Mouse (Mus musculus) C2C12 (cell line): ENCODE data around the gene Dnah8. TPM values are rescaled to one million over a fixed set of nuclear protein-coding genes. Genes with fewer than 3 reads are reported as not detected.

Experiments
- H3K27me3 ChIP-seq: one replicate; pipeline ENCODE4 v1.6.1; 2011; ENCODE audit not compliant: control insufficient read depth, insufficient read depth, insufficient read length
- H3K36me3 ChIP-seq: one replicate; pipeline ENCODE4 v1.6.1; 2011; ENCODE audit not compliant: control insufficient read depth, insufficient read depth
- H3K4me3 ChIP-seq: one replicate; pipeline ENCODE4 v1.5.1; 2011; ENCODE audit warnings: mild to moderate bottlenecking, control low read depth; ENCODE audit not compliant: poor library complexity, insufficient read depth, severe bottlenecking
- H3K79me2 ChIP-seq: one replicate; pipeline ENCODE4 v1.6.1; 2011; ENCODE audit not compliant: control insufficient read depth, insufficient read depth
- H3K79me3 ChIP-seq: one replicate; pipeline ENCODE4 v1.6.1; 2011; ENCODE audit warnings: low read depth, control low read depth
- H3ac ChIP-seq: one replicate; pipeline ENCODE3; 2011; ENCODE audit warnings: low read depth; ENCODE audit not compliant: control insufficient read depth, insufficient read length
- CEBPB ChIP-seq: IDR thresholded peaks from one replicate; pipeline ENCODE4 v1.6.1; 2011; ENCODE audit warnings: low read depth, mild to moderate bottlenecking, control low read depth, moderate library complexity
- CTCF ChIP-seq: IDR thresholded peaks from one replicate; pipeline ENCODE4 v1.5.1; 2011; ENCODE audit not compliant: control insufficient read depth, insufficient read depth, insufficient read length
- FOSL1 ChIP-seq: IDR thresholded peaks from one replicate; pipeline ENCODE4 v1.8.0; 2011; ENCODE audit warnings: mild to moderate bottlenecking, low read length; ENCODE audit not compliant: poor library complexity, insufficient read depth, severe bottlenecking
- MAX ChIP-seq: IDR thresholded peaks from one replicate; pipeline ENCODE4 v1.6.1; 2011; ENCODE audit warnings: mild to moderate bottlenecking, control low read depth
- MYOD1 ChIP-seq: IDR thresholded peaks from one replicate; pipeline ENCODE4 v1.6.1; 2011; ENCODE audit warnings: low read depth; ENCODE audit not compliant: control insufficient read depth, insufficient read length
- MYOG ChIP-seq: IDR thresholded peaks from one replicate; pipeline ENCODE4 v1.6.1; 2011; ENCODE audit not compliant: control insufficient read depth, insufficient read length; ENCODE audit errors: extremely low read depth
- USF1 ChIP-seq: IDR thresholded peaks from one replicate; pipeline ENCODE4 v1.6.1; 2011; ENCODE audit warnings: low read depth, mild to moderate bottlenecking, control low read depth, moderate library complexity
- polyA plus RNA-seq: library from polyadenylated mRNA; unstranded; fragments of >200 nt; fragmentation: generic; extraction: Trizol; gene quantifications from one replicate; pipeline ENCODE4 v1.2.1, GENCODE M21; 2012; ENCODE audit warnings: missing spikeins

Gene Dnah8
- polyA plus RNA-seq, 1 experiment, result 0.32 TPM

GRCm38 (mm10) chr17:30606634-30607081, 17.5 kb upstream of the Dnah8 start:
- Histone ChIP-seq H3K27me3 (no peaks in the 10 kb centered on the region), H3K36me3 (peaks cover 37% of the 10 kb centered on the region), H3K79me2 (peaks cover 83% of the 10 kb centered on the region), H3ac (no peak overlapping the region), H3K4me3 (no peak overlapping the region), H3K79me3 (peaks cover 51% of the 10 kb centered on the region)
- TF ChIP-seq MYOG (no peak), USF1 (no peak), MYOD1 (no peak), MAX (no peak), CTCF (no peak), FOSL1 (no peak), CEBPB (no peak)

GRCm38 (mm10) chr17:30607330-30607729, 16.8 kb upstream of the Dnah8 start:
- no peak for TF ChIP-seq CTCF
- Histone ChIP-seq H3K79me3 (peaks cover 53% of the 10 kb centered on the region), H3ac (no peak overlapping the region), H3K27me3 (no peaks in the 10 kb centered on the region), H3K4me3 (no peak overlapping the region), H3K36me3 (peaks cover 30% of the 10 kb centered on the region), H3K79me2 (peaks cover 83% of the 10 kb centered on the region)

GRCm38 (mm10) chr17:30607909-30608495, 16.2 kb upstream of the Dnah8 start:
- TF ChIP-seq USF1 (no peak), FOSL1 (no peak), CEBPB (no peak), MYOD1 (no peak), MYOG (no peak)
- peaks cover 53% of the 10 kb centered on the region for H3K79me3 ChIP-seq
- peaks cover 24% of the 10 kb centered on the region for H3K36me3 ChIP-seq
- peaks cover 83% of the 10 kb centered on the region for H3K79me2 ChIP-seq
- H3K4me3 ChIP-seq, result no peak overlapping the region
- H3ac ChIP-seq, result no peak overlapping the region
- H3K27me3 ChIP-seq, result no peaks in the 10 kb centered on the region

GRCm38 (mm10) chr17:30609305-30609979, 14.7 kb upstream of the Dnah8 start:
- TF ChIP-seq MAX (peak; percentile 11), USF1 (peak; percentile 91), FOSL1 (no peak)
- Histone ChIP-seq H3K4me3 (no peak overlapping the region), H3K36me3 (peaks cover 9% of the 10 kb centered on the region), H3K79me2 (peaks cover 77% of the 10 kb centered on the region), H3K27me3 (no peaks in the 10 kb centered on the region), H3K79me3 (peaks cover 51% of the 10 kb centered on the region), H3ac (no peak overlapping the region)

- Histone ChIP-seq H3ac (no peak overlapping the region), H3K79me2 (peaks cover 72% of the 10 kb centered on the region), H3K79me3 (peaks cover 46% of the 10 kb centered on the region), H3K27me3 (no peaks in the 10 kb centered on the region), H3K4me3 (no peak overlapping the region), H3K36me3 (peaks cover 9% of the 10 kb centered on the region)
- TF ChIP-seq FOSL1 (no peak), MYOG (no peak), MAX (no peak), USF1 (no peak), MYOD1 (no peak), CTCF (no peak), CEBPB (no peak)
Measured at GRCm38 (mm10) chr17:30609980-30610307, 14.2 kb upstream of the Dnah8 start.

- Histone ChIP-seq H3K79me3 (peaks cover 44% of the 10 kb centered on the region), H3K36me3 (peaks cover 9% of the 10 kb centered on the region), H3K4me3 (no peak overlapping the region), H3ac (no peak overlapping the region), H3K27me3 (no peaks in the 10 kb centered on the region), H3K79me2 (peaks cover 64% of the 10 kb centered on the region)
- TF ChIP-seq MYOD1 (no peak), MYOG (no peak), USF1 (no peak), CTCF (no peak), CEBPB (no peak), MAX (no peak), FOSL1 (no peak)
Measured at GRCm38 (mm10) chr17:30610739-30611138, 13.4 kb upstream of the Dnah8 start.
